Mouse (Mus musculus) midbrain, embryonic 16.5 days (tissue): ENCODE measurements around the gene Gdpd3. TPM values are rescaled to one million over a fixed set of nuclear protein-coding genes. Genes with fewer than 3 reads are reported as not detected.

Experiments used
- ATAC-seq: fragments of 200-750 bp; cut with Nextera tagmentation; 2 replicates; pipeline ENCODE4 v1.8.0; 2017; ENCODE audit warnings: moderate TSS enrichment
- H3K27ac ChIP-seq: fragments of 300-500 bp; sonication (generic); 2 replicates; pipeline ENCODE4 v1.5.1; 2014; ENCODE audit warnings: mild to moderate bottlenecking, low read length, mixed read lengths
- H3K27me3 ChIP-seq: fragments of 300-500 bp; sonication (generic); 2 replicates; pipeline ENCODE4 v1.6.1; 2014; ENCODE audit warnings: low read depth, low read length, mixed read lengths; ENCODE audit not compliant: control insufficient read depth, insufficient read depth
- H3K36me3 ChIP-seq: fragments of 300-500 bp; sonication (generic); 2 replicates; pipeline ENCODE4 v1.6.1; 2014; ENCODE audit warnings: mild to moderate bottlenecking, low read length, moderate library complexity, mixed read lengths; ENCODE audit not compliant: control insufficient read depth, insufficient read depth
- H3K4me1 ChIP-seq: fragments of 300-500 bp; sonication (generic); 2 replicates; pipeline ENCODE4 v1.6.1; 2014; ENCODE audit warnings: mild to moderate bottlenecking, low read length, mixed read lengths; ENCODE audit not compliant: control insufficient read depth, insufficient read depth
- H3K4me2 ChIP-seq: fragments of 300-500 bp; sonication (generic); 2 replicates; pipeline ENCODE4 v1.6.1; 2014; ENCODE audit warnings: mild to moderate bottlenecking, low read length, mixed read lengths
- H3K4me3 ChIP-seq: fragments of 300-500 bp; sonication (generic); 2 replicates; pipeline ENCODE4 v1.5.1; 2014; ENCODE audit warnings: low read depth, mild to moderate bottlenecking, low read length, moderate library complexity, mixed read lengths
- H3K9ac ChIP-seq: fragments of 300-500 bp; sonication (generic); 2 replicates; pipeline ENCODE4 v1.6.1; 2014; ENCODE audit warnings: low read depth, low read length, mixed read lengths
- H3K9me3 ChIP-seq: fragments of 300-500 bp; sonication (generic); replicated peaks from 2 replicates; pipeline ENCODE4 v1.6.1; 2014; ENCODE audit warnings: mild to moderate bottlenecking, low read length, mixed read lengths; ENCODE audit not compliant: control insufficient read depth, poor library complexity, severe bottlenecking
- WGBS: fragments of 180-500 bp; shearing (Covaris S2); extraction: QIAGEN DNeasy Blood & Tissue Kit; methylation state at CpG from one replicate; pipeline ENCODE4 v1.1.7; 2014; 5-methylcytosine and 5-hydroxymethylcytosine counted together
- polyA plus RNA-seq: library from polyadenylated mRNA; unstranded; fragments of >200 nt; fragmentation: Nextera tagmentation; extraction: Ambion mirVana; gene quantifications from 2 replicates; pipeline ENCODE4 v1.2.1, GENCODE M21; 2015

Gene Gdpd3
- polyA plus RNA-seq, 1 experiment from 2014 or later = 0.95 TPM

DNA sequence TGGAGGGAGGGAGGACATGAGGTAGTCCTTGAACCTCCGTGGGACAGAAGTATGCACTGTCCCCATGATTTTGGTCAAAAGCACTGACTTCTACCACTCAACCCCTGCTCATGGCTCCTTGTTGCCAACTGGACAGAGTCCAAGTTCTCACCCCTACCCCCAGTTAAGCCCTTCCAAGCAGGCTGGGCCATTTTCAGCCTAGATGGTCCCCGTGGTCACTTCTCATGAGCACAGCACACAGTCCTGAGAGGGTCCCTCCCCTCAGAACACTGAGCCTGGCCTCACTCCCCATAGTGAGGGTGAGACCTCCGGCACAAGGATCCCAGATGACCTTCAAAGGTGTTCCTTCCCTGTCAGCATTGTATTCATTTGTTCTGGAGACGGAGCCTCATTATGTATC, 23.0 kb downstream of the Gdpd3 start:
- Histone ChIP-seq H3K9ac (no peak overlapping the region), H3K27ac (no peak overlapping the region), H3K4me1 (peaks cover 17% of the 10 kb centered on the region), H3K4me2 (no peak overlapping the region), H3K9me3 (no peaks in the 10 kb centered on the region), H3K4me3 (no peak overlapping the region), H3K27me3 (no peaks in the 10 kb centered on the region), H3K36me3 (peaks cover 43% of the 10 kb centered on the region)
- WGBS = 88% methylated on average over 4 of the region's 4 CpGs
- ATAC-seq = no peak

DNA sequence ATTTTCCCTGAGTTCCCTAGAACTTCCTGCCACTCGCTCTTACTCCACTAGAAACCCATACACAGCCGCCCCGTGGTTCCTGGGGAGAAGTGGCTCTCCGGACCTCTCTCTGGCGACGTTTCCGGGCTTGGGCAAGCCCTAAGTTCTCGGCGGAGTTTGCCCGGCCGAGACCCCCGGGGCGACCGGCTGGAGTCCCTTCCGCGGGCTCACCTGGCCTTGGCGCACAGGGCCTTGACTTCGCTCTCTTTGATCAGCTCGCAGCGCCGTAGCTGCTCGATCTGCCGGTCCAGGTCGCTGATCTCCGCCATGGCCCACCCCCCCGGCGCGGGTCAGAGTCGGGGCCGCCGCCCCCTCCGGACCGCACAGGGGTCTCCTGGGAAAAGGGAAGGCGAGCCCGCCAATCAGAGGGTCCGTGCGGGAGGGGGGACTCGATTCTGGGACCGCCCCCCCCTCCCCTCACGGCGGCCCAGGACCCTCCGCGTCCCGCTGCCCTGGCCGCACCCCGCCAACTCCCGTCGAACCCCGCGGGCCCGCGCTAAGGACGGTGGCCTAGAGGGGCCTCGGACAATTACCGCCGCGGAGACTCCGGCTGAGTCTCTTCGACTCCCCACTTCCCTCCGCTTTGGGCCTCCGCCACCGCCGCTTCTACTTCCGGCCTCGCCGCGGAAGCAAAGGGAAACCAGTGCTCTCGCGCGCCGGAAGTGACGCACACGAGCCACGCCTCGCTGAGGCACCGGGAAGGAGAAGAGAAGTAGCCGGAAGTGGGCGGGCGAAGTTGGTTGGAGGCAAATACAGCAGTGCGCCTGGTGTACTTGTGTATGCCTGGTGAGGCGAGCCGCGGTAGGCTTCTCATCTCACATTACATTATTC, 26.0 kb downstream of the Gdpd3 start, which contains the start of gene Ppp4c:
Ppp4c (minus strand) TSS at position 646 of the 870 bp plus-strand sequence.
- Histone ChIP-seq H3K27me3 (no peaks in the 10 kb centered on the region), H3K27ac (peak within 1 kb of the TSS; percentile 87), H3K4me1 (peaks cover 21% of the 10 kb centered on the region), H3K9ac (peak within 1 kb of the TSS; percentile 85), H3K4me2 (peak within 1 kb of the TSS; percentile 88), H3K9me3 (no peaks in the 10 kb centered on the region), H3K36me3 (peaks cover 31% of the 10 kb centered on the region), H3K4me3 (peak within 1 kb of the TSS; percentile 67)
- ATAC-seq = peak; percentile 93
- WGBS = under 1% methylated on average over 67 of the region's 83 CpGs

DNA sequence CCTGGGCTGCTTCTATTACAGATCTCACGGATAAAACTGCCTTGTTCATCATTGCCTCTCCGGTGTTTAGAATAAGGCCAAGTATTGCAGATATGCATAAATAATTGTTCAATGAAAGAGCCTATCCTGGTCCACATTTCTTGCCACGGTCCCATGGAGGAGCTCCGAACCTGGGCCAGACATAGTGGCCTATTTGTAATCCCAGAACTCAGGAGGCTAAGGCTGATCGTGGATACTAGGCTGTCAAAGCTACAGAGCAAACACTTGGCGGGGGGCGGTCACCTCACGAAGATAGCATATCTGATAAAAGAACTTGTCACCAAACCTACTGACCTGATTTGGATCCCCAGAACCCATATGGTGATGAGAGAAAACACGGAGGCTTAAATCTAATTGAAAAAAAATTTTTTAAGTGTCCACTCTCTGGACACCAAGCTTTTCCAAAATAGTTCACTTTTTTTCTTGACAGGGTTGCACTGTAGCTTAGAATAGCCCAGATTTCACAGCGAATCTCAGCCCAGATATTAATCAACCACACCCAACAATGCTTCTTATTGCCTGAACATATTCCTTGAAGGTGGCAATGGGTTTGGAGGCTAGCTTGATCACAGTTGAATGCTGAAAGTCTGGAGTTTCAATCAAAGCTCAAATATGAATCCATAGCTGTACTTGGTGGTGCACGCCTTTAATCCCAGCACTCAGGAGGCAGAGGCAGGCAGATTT, 26.7 kb downstream of the Gdpd3 start:
- Histone ChIP-seq H3K4me2 (peak overlapping the region; percentile 83), H3K27ac (peak overlapping the region; percentile 87), H3K9ac (peak overlapping the region; percentile 71), H3K9me3 (no peaks in the 10 kb centered on the region), H3K36me3 (peaks cover 23% of the 10 kb centered on the region), H3K4me3 (peak overlapping the region; percentile 67), H3K4me1 (peaks cover 29% of the 10 kb centered on the region), H3K27me3 (no peaks in the 10 kb centered on the region)
- ATAC-seq = peak; percentile 40
- WGBS = 29% methylated on average over 11 of the region's 11 CpGs

DNA sequence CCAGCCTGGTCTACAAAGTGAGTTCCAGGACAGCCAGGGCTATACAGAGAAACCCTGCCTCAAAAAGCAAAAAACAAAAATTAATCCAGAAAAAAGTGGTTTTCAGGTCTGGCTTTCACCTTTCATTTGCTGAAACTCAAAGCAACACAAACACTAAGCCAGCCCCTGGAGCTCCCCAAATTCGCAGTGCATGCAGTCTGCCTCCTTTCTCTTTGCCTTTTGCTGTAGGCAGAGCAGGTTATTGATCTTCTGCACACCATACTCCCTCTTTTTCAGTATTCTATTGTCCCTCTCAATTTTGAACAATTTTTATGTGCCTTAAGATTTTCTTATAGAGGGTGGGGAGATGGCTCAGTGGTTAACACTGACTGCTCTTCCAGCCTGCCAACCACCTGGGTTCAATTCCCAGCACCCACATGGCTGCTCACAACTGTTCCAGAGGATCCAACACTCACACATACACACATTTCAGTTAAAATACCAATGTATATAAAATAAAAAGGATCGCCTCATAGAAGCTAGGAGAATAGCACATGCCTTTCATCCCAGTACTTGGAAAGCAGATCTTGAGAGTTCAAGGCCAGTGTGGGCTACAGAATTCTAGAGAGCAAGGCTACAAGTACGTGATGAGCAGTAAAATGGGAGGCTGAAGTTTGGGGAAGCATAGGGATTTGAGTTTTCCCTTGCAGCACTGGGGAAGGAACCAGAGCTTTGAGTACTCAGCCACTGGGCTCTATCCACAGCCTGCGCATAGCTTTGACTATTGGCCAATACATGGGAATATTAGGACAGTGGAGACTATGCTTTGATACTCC, 27.5 kb downstream of the Gdpd3 start:
- WGBS = 78% methylated on average over 4 of the region's 4 CpGs
- Histone ChIP-seq H3K27ac (no peak overlapping the region), H3K4me3 (no peak overlapping the region), H3K36me3 (peaks cover 17% of the 10 kb centered on the region), H3K9me3 (no peaks in the 10 kb centered on the region), H3K4me2 (no peak overlapping the region), H3K4me1 (peaks cover 34% of the 10 kb centered on the region), H3K27me3 (no peaks in the 10 kb centered on the region), H3K9ac (no peak overlapping the region)
- ATAC-seq = no peak

DNA sequence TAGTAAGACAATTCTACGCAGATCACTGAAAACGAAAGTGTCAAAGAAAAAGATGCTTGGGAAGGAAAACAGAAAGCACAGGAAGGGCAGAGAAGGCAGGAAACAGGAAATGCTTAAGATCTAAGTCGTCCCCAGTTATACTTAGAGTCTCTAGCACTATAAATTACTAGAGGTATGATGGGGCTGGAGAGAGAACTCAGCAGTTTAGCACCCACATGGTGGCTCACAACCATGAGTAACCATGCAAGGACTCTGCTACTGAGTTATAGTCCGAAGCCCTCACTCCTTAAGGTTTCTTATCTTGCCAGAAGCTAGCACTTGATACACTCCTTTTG, 28.1 kb downstream of the Gdpd3 start:
- no peak overlapping the region for H3K4me2 ChIP-seq
- H3K27me3 ChIP-seq = no peaks in the 10 kb centered on the region
- no peak overlapping the region for H3K4me3 ChIP-seq
- peaks cover 34% of the 10 kb centered on the region for H3K4me1 ChIP-seq
- H3K27ac ChIP-seq = no peak overlapping the region
- H3K36me3 ChIP-seq = peaks cover 12% of the 10 kb centered on the region
- 76% methylated on average over 4 of the region's 4 CpGs for WGBS
- no peak overlapping the region for H3K9ac ChIP-seq
- ATAC-seq = no peak
- no peaks in the 10 kb centered on the region for H3K9me3 ChIP-seq

DNA sequence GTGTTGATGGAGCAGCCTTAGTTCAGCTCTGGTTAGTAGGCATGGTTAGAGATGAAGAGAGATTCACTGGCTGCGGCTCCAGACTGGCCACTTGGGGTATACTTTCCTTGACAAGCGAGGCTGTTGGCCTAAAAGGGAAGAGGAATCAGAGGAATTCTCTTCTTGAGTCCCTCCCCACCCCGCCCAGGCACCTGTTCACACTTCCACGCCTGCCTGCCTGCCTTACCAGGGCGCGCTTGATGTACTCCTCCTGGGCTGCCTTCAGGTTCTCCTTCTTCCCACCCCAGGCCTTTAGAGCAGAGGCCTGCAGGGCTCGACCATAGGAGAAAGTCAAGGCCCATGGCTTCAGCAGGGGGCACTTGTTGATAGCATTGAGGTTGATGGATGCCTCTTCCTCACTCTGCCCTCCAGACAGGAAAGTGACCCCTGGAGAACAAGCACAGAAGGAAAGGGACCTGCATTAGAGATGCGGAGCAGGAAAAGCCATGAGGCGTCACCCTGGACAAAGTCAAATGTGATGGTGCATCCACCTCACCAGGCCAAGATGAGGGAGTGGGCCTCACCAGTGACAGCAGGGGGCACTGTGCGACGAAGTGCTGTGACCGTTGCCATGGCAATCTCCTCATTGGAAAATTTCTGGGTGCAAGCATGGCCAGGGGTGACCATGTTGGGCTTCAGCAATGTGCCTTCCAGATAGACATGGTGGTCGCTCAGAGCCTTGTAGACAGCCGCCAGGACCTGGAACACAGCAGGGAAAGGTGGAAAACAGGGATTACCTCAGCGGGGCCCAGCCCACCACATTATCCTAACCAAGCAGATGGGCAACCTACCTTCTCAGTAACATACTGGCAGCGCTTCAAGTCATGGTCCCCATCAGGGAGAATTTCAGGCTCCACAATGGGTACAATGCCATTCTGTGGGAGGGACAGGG, 29.5 kb downstream of the Gdpd3 start:
- no peaks in the 10 kb centered on the region for H3K27me3 ChIP-seq
- H3K36me3 ChIP-seq = peaks cover 9% of the 10 kb centered on the region
- H3K9me3 ChIP-seq = no peaks in the 10 kb centered on the region
- H3K4me3 ChIP-seq = no peak overlapping the region
- H3K9ac ChIP-seq = no peak overlapping the region
- 80% methylated on average over 16 of the region's 16 CpGs for WGBS
- no peak for ATAC-seq
- H3K4me2 ChIP-seq = no peak overlapping the region
- no peak overlapping the region for H3K27ac ChIP-seq
- peaks cover 42% of the 10 kb centered on the region for H3K4me1 ChIP-seq

DNA sequence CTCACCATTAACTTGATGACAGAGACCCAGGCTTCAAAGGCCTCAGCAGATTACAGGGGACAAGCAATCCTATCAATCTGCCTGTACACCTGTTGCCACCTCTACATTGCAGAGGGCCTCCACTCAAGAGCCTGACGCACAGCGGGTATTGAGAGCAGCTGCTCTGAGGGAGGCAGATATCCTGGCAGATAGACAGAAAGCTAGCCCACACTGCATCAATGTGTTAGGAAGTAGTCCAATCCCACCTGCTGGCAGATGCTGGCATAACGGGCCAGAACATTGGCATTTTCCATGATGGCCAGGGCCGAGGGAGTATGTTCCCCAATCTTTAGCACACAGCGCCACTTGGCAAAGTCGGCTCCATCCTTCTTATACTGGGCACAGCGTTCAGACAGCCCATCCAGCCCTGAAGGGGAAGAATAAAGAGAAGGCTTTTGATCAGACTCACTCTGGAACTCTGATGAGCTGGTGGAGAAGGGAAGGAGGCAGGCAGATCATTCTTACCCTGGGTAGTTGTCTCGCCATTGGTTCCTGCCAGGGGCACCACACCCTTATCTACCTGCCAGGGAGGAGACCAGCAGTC, 30.3 kb downstream of the Gdpd3 start:
- 63% methylated on average over 8 of the region's 8 CpGs for WGBS

More for the DNA sequence above, 30.3 kb downstream of the Gdpd3 start:
- H3K36me3 ChIP-seq = peaks cover 9% of the 10 kb centered on the region
- H3K9ac ChIP-seq = no peak overlapping the region
- H3K4me3 ChIP-seq = no peak overlapping the region
- no peaks in the 10 kb centered on the region for H3K9me3 ChIP-seq
- peaks cover 36% of the 10 kb centered on the region for H3K4me1 ChIP-seq
- no peaks in the 10 kb centered on the region for H3K27me3 ChIP-seq
- peak overlapping the region; percentile 83; the same call in 1 of the 2 replicates for H3K4me2 ChIP-seq
- no peak overlapping the region for H3K27ac ChIP-seq
- no peak for ATAC-seq
